Mouse (Mus musculus) embryonic stem cell, embryonic (primary cell): Measurements from ENCODE around the gene Tmem202.

Experiments
- CTCF ChIA-PET, 4 experiments: fragments of 300-600 bp in 2 of 4; fragments of 350-600 bp in 2 of 4; sonication (Branson Sonifier 250); formaldehyde crosslinking; loops; one replicate each; lab custom pipeline; 2022; ENCODE audit warnings: inconsistent platforms in 2 of 4; lab: Charles Lee
- POLR2A ChIA-PET, 4 experiments: fragments of 300-600 bp in 2 of 4; fragments of 350-600 bp in 2 of 4; sonication (Branson Sonifier 250); formaldehyde crosslinking; loops; one replicate each; lab custom pipeline; 2022; ENCODE audit warnings: antibody characterized with exemption in 4 of 4, inconsistent platforms in 1 of 4; lab: Charles Lee

The Tmem202 gene

GRCm38 (mm10) chr9:59550077-59550476, 10.4 kb upstream of the Tmem202 start:
- CTCF ChIA-PET, result interaction anchor here in 2 of 4 experiments (0.9 to 2.5 kb wide), 3 partner anchors 11 to 28 kb away, joined by 3 to 7 read pairs (median 5); partner anchors contain the start of genes Celf6 (in 1 of the 2), Hexa (in 1 of the 2) and Tmem202 (in 1 of the 2)
- POLR2A ChIA-PET, result interaction anchor here (0.6 to 5.3 kb wide), 33 partner anchors 10 to 1271 kb away, joined by 3 to 66 read pairs (median 4); partner anchors contain the start of genes Hexa (in 4 of the 4), Tmem202 (in 4 of the 4), Adpgk (in 3 of the 4) and Celf6 (in 3 of the 4)

GRCm38 (mm10) chr9:59548961-59549487, 9.4 kb upstream of the Tmem202 start:
- CTCF ChIA-PET, result interaction anchor here in 3 of 4 experiments (0.6 to 2.5 kb wide), 5 partner anchors 10 to 1324 kb away, joined by 3 to 8 read pairs (median 5); partner anchors contain the start of genes Celf6 (in 1 of the 3), Hexa (in 1 of the 3) and Tmem202 (in 1 of the 3)
- POLR2A ChIA-PET, result interaction anchor here (0.6 to 5.3 kb wide), 61 partner anchors 9 to 1480 kb away, joined by 3 to 66 read pairs (median 4); partner anchors contain the start of genes Hexa (in 4 of the 4), Tmem202 (in 4 of the 4), Adpgk (in 3 of the 4) and Celf6 (in 3 of the 4)

- ChIA-PET POLR2A (interaction anchor here in 2 of 4 experiments (0.9 to 5.3 kb wide), 12 partner anchors 8 to 257 kb away, joined by 3 to 45 read pairs (median 6); partner anchors contain the start of genes Adpgk (in 2 of the 2), Hexa (in 2 of the 2), Tmem202 (in 2 of the 2) and Pkm (in 1 of the 2)), CTCF (interaction anchor here in 1 of 4 experiments (0.5 kb wide), 1 partner anchor 516 kb away, joined by 3 read pairs; no protein-coding TSS in a partner anchor)
These were observed 8.2 kb upstream of the Tmem202 start for GRCm38 (mm10) chr9:59547869-59548268.

GRCm38 (mm10) chr9:59544739-59545138, 5.1 kb upstream of the Tmem202 start:
- CTCF ChIA-PET, result no interaction called here
- POLR2A ChIA-PET, result interaction anchor here in 3 of 4 experiments (0.6 to 2.0 kb wide), 10 partner anchors 10 to 253 kb away, joined by 3 to 10 read pairs (median 4); partner anchors contain the start of genes Pkm (in 2 of the 3) and Adpgk (in 1 of the 3)

GRCm38 (mm10) chr9:59542766-59543324, 3.2 kb upstream of the Tmem202 start:
- ChIA-PET CTCF (no interaction called here), POLR2A (interaction anchor here in 2 of 4 experiments (0.9 to 6.1 kb wide), 7 partner anchors 10 to 113 kb away, joined by 3 to 41 read pairs (median 6); partner anchors contain the start of gene Pkm (in 2 of the 2))

GRCm38 (mm10) chr9:59541617-59542016, 2.0 kb upstream of the Tmem202 start:
- CTCF ChIA-PET, result no interaction called here

GRCm38 (mm10) chr9:59537651-59538050, 2.0 kb downstream of the Tmem202 start:
- CTCF ChIA-PET, result interaction anchor here in 1 of 4 experiments (0.7 kb wide), 1 partner anchor 13 kb away, joined by 3 read pairs; no protein-coding TSS in a partner anchor

More at GRCm38 (mm10) chr9:59541617-59542016, 2.0 kb upstream of the Tmem202 start:
- POLR2A ChIA-PET, result interaction anchor here in 2 of 4 experiments (0.7 to 6.1 kb wide), 14 partner anchors 7 to 226 kb away, joined by 3 to 66 read pairs (median 5); partner anchors contain the start of genes Pkm (in 2 of the 2) and Celf6 (in 1 of the 2)

GRCm38 (mm10) chr9:59533889-59534288, 5.8 kb downstream of the Tmem202 start:
- CTCF ChIA-PET, result interaction anchor here in 1 of 4 experiments (0.7 kb wide), 1 partner anchor 1808 kb away, joined by 4 read pairs; no protein-coding TSS in a partner anchor
- POLR2A ChIA-PET, result interaction anchor here in 1 of 4 experiments (1.1 to 1.8 kb wide), 4 partner anchors 10 to 15 kb away, joined by 3 to 10 read pairs (median 4); no protein-coding TSS in a partner anchor

More at GRCm38 (mm10) chr9:59537651-59538050, 2.0 kb downstream of the Tmem202 start:
- POLR2A ChIA-PET, result interaction anchor here in 2 of 4 experiments (4.0 to 5.2 kb wide), 2 partner anchors 11 to 12 kb away, joined by 45 to 66 read pairs; no protein-coding TSS in a partner anchor

GRCm38 (mm10) chr9:59533422-59533821, 6.2 kb downstream of the Tmem202 start:
- ChIA-PET CTCF (interaction anchor here in 2 of 4 experiments (0.6 to 0.7 kb wide), 2 partner anchors 696 to 1809 kb away, joined by 4 to 5 read pairs; no protein-coding TSS in a partner anchor), POLR2A (interaction anchor here in 3 of 4 experiments (0.9 to 4.6 kb wide), 8 partner anchors 7 to 123 kb away, joined by 3 to 38 read pairs (median 4); partner anchors contain the start of genes Pkm (in 2 of the 3), Hexa (in 1 of the 3) and Tmem202 (in 1 of the 3))

- ChIA-PET POLR2A (interaction anchor here in 3 of 4 experiments (0.6 to 4.6 kb wide), 24 partner anchors 8 to 493 kb away, joined by 3 to 38 read pairs (median 4); partner anchors contain the start of genes Hexa (in 3 of the 3), Tmem202 (in 3 of the 3), Adpgk (in 1 of the 3) and Arih1 (in 1 of the 3)), CTCF (interaction anchor here in 2 of 4 experiments (0.6 to 1.4 kb wide), 7 partner anchors 14 to 1220 kb away, joined by 3 to 6 read pairs (median 4); no protein-coding TSS in a partner anchor)
These were observed 8.0 kb downstream of the Tmem202 start for GRCm38 (mm10) chr9:59531645-59532044.

GRCm38 (mm10) chr9:59528274-59528673, 11.4 kb downstream of the Tmem202 start:
- CTCF ChIA-PET, result no interaction called here
- POLR2A ChIA-PET, result interaction anchor here in 3 of 4 experiments (0.6 to 3.5 kb wide), 7 partner anchors 11 to 129 kb away, joined by 3 to 15 read pairs (median 3); partner anchors contain the start of genes Hexa (in 1 of the 3), Pkm (in 1 of the 3) and Tmem202 (in 1 of the 3)

GRCm38 (mm10) chr9:59527580-59527979, 12.1 kb downstream of the Tmem202 start:
- POLR2A ChIA-PET, result interaction anchor here in 2 of 4 experiments (0.6 to 1.8 kb wide), 5 partner anchors 11 to 130 kb away, joined by 3 to 5 read pairs (median 3); partner anchors contain the start of genes Hexa (in 1 of the 2) and Tmem202 (in 1 of the 2)

GRCm38 (mm10) chr9:59526727-59527126, 12.9 kb downstream of the Tmem202 start:
- POLR2A ChIA-PET, result interaction anchor here in 3 of 4 experiments (0.6 to 1.8 kb wide), 6 partner anchors 10 to 138 kb away, joined by 3 to 5 read pairs (median 3); partner anchors contain the start of genes Hexa (in 1 of the 3) and Tmem202 (in 1 of the 3)
- CTCF ChIA-PET, result interaction anchor here in 2 of 4 experiments (0.7 to 1.2 kb wide), 2 partner anchors 9 to 17 kb away, joined by 3 to 4 read pairs; no protein-coding TSS in a partner anchor

More at GRCm38 (mm10) chr9:59527580-59527979, 12.1 kb downstream of the Tmem202 start:
- CTCF ChIA-PET, result interaction anchor here in 2 of 4 experiments (0.6 to 1.2 kb wide), 3 partner anchors 8 to 297 kb away, joined by 3 to 4 read pairs (median 3); no protein-coding TSS in a partner anchor

- POLR2A ChIA-PET, result interaction anchor here in 2 of 4 experiments (1.1 to 1.5 kb wide), 4 partner anchors 8 to 133 kb away, joined by 3 to 5 read pairs (median 4); partner anchors contain the start of gene Pkm (in 1 of the 2)
- CTCF ChIA-PET, result no interaction called here
These were observed 16.7 kb downstream of the Tmem202 start for GRCm38 (mm10) chr9:59522906-59523305.

- ChIA-PET POLR2A (interaction anchor here in 2 of 4 experiments (0.8 to 1.4 kb wide), 3 partner anchors 12 to 46 kb away, joined by 3 to 4 read pairs (median 3); partner anchors contain the start of genes Hexa (in 1 of the 2) and Tmem202 (in 1 of the 2)), CTCF (interaction anchor here in 3 of 4 experiments (0.5 to 1.7 kb wide), 3 partner anchors 11 to 157 kb away, joined by 3 to 5 read pairs (median 3); no protein-coding TSS in a partner anchor)
These were observed 20.3 kb downstream of the Tmem202 start for GRCm38 (mm10) chr9:59519396-59519795.

GRCm38 (mm10) chr9:59518976-59519375, 20.7 kb downstream of the Tmem202 start:
- POLR2A ChIA-PET, result interaction anchor here in 1 of 4 experiments (1.4 kb wide), 1 partner anchor 47 kb away, joined by 3 read pairs; no protein-coding TSS in a partner anchor
- CTCF ChIA-PET, result interaction anchor here in 1 of 4 experiments (1.1 kb wide), 1 partner anchor 11 kb away, joined by 3 read pairs; no protein-coding TSS in a partner anchor
